Comparison of ENCODE assay signal across 10 mouse cellular contexts in the genomic region with DNA sequence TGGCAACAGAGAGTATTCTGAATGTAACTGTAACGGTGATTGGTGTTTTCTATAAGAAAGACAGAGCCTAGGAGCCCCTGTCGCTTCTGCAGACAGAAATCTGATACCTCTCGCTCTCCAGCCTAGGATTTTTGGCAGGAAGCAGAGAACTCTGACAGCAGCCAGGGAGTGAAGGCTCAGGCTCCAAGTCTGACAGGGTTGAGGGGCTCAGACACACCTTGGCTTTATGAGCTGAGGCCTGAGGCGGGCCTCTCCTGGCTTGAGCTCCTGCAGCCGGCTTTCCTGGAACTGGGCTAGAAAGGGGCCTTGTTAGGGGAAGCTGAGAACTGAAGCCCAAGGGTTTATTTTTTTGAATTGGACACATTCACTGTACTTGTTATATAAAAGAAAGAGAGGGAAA. TPM values are rescaled to one million over a fixed set of nuclear protein-coding genes. Genes with fewer than 3 reads are reported as not detected.
DNase-seq lines count a peak whose midpoint lies in the region; ATAC-seq and TF ChIP-seq lines count a peak whose summit lies in the region.
"Had no signal": no experiment of that assay in that cellular context is flagged by ENCODE, and none has a peak within 500 bp of the region (broad histone marks: within the 10 kb centered on the region; RNA-seq: fewer than 3 reads in every experiment).

No protein-coding gene starts in this region.

- peak; percentile 49 for DNase-seq in gastrocnemius, adult 2 months
- no peak for DNase-seq in gastrocnemius, postnatal 10 days
- DNase-seq in adipocyte (ENCODE audit: low spot score), result peak; percentile 66
- DNase-seq in forebrain, embryonic 14.5 days (ENCODE audit: low spot score), result peak; percentile 78
- no peak for DNase-seq in c-Kit-positive CD71-positive TER-119-positive erythroid progenitor cells, embryonic 14.5 days (ENCODE audit: low spot score)
- DNase-seq in layer of hippocampus, postnatal 36 days, result no peak
- DNase-seq in layer of hippocampus, adult 8-10 months (ENCODE audit: low spot score in 2 of 2), result no peak

- 7% methylated on average over 5 of the region's 5 CpGs for WGBS in forebrain, embryonic 14.5 days
- 5% methylated on average over 5 of the region's 5 CpGs for WGBS in limb, embryonic 13.5 days

- H3K27me3 ChIP-seq in forebrain, embryonic 14.5 days (replicated peaks; ENCODE audit: control insufficient read depth, insufficient read depth, low read length), result no peaks in the 10 kb centered on the region
- H3K27me3 ChIP-seq in limb, embryonic 13.5 days, result no peaks in the 10 kb centered on the region

- peak overlapping the region; percentile 1; the same call in 1 of the 2 replicates for H3K4me2 ChIP-seq in forebrain, embryonic 14.5 days (ENCODE audit: low read length)
- peak overlapping the region; percentile 54 for H3K4me2 ChIP-seq in limb, embryonic 13.5 days (replicated peaks)

- H3K4me3 ChIP-seq in gastrocnemius, adult 2 months, result no peak overlapping the region
- H3K4me3 ChIP-seq in forebrain, embryonic 14.5 days (ENCODE audit: low read depth, low read length), result no peak overlapping the region
- peak overlapping the region; percentile 15 for H3K4me3 ChIP-seq in limb, embryonic 13.5 days

- H3K9me3 ChIP-seq in forebrain, embryonic 14.5 days (replicated peaks; ENCODE audit: control insufficient read depth, low read length), result no peaks in the 10 kb centered on the region
- H3K9me3 ChIP-seq in limb, embryonic 13.5 days, result no peaks in the 10 kb centered on the region

- peak overlapping the region; percentile 3; the same call in 1 of the 2 replicates for H3K9ac ChIP-seq in forebrain, embryonic 14.5 days (ENCODE audit: low read length)
- H3K9ac ChIP-seq in limb, embryonic 13.5 days, result no peak overlapping the region

- peak overlapping the region; percentile 51 for H3K27ac ChIP-seq in gastrocnemius, adult 2 months
- H3K27ac ChIP-seq in forebrain, embryonic 14.5 days (ENCODE audit: low read depth, low read length), result peak overlapping the region; percentile 79
- peak overlapping the region; percentile 96 for H3K27ac ChIP-seq in limb, embryonic 13.5 days

- TF ChIP-seq CTCF in gastrocnemius, adult 2 months (IDR thresholded peaks at IDR 0.05), result no peak

- no peaks in the 10 kb centered on the region for H3K36me3 ChIP-seq in forebrain, embryonic 14.5 days (ENCODE audit: control insufficient read depth, insufficient read depth, low read length)
- no peaks in the 10 kb centered on the region for H3K36me3 ChIP-seq in limb, embryonic 13.5 days

- peaks cover 25% of the 10 kb centered on the region for H3K4me1 ChIP-seq in forebrain, embryonic 14.5 days (ENCODE audit: control insufficient read depth, insufficient read depth, low read length)
- peaks cover 87% of the 10 kb centered on the region for H3K4me1 ChIP-seq in limb, embryonic 13.5 days

- ATAC-seq in forebrain, embryonic 14.5 days, result peak; percentile 67
- peak; percentile 93 for ATAC-seq in limb, embryonic 13.5 days (ENCODE audit: low FRiP score, low read depth)

- intact Hi-C loops in gastrocnemius, adult 2 months (cut with DNase I), result no loop called here

RNA-seq across cellular contexts. Expression of gene Boc, which starts 57.7 kb away (rescaled TPM):
- 1 to 10 TPM; 2.6 to 5.0 TPM for total RNA-seq in gastrocnemius, adult 2 months (2021)
- 10 to 100 TPM; 14.0 to 15.9 TPM for total RNA-seq in gastrocnemius, postnatal 10 days (2021)
- 11.5 and 13.3 TPM in 2 replicates for polyA plus RNA-seq in forebrain, embryonic 14.5 days (2014; fragmentation: Nextera tagmentation; extraction: Ambion mirVana)
- polyA plus RNA-seq in limb, embryonic 13.5 days (2015; fragmentation: Nextera tagmentation; extraction: Ambion mirVana), result 58.7 and 63.5 TPM in 2 replicates
- 10 to 100 TPM in 1 of 2 experiments, 1 to 10 TPM in 1; 9.8 to 10.1 TPM for total RNA-seq in layer of hippocampus, postnatal 36 days (2021)
- 10 to 100 TPM; 10.7 to 13.4 (median 12.6) TPM for total RNA-seq in layer of hippocampus, adult 8-10 months (2022)
- total RNA-seq: common myeloid progenitor, adult 5-6 weeks; neutrophil, adult 5-6 weeks had no signal

Comparison
In these comparisons a context has a peak if more than half of its experiments do, and no peak if none do; other contexts are left out.
1. DNase-seq: peak in gastrocnemius, adult 2 months (single experiment), adipocyte (single experiment) and forebrain, embryonic 14.5 days (single experiment); none in gastrocnemius, postnatal 10 days (single experiment), c-Kit-positive CD71-positive TER-119-positive erythroid progenitor cells, embryonic 14.5 days (single experiment), layer of hippocampus, postnatal 36 days (0 of 2) and layer of hippocampus, adult 8-10 months (0 of 2).
2. Peak in every context shown above with its lines, with median percentiles within 50 percentile points of each other: H3K27ac ChIP-seq.